Mouse (Mus musculus): ENCODE measurements around the gene Slc9b2. TPM values are rescaled to one million over a fixed set of nuclear protein-coding genes. Genes with fewer than 3 reads are reported as not detected.

Slc9b2 gene
- polyA plus RNA-seq (2015; fragmentation: Nextera tagmentation; extraction: Ambion mirVana): 2.4 and 2.5 TPM in 2 replicates

GRCm38 (mm10) chr3:135307411-135308259 lies at the start of gene Slc9b2:
TSS of gene Slc9b2 (plus strand) at chr3:135307700.
- WGBS: 15% methylated on average over 23 of the region's 28 CpGs
- H3K27me3 ChIP-seq (replicated peaks): 0 out of 2 replicates have a peak, but pooled peaks cover 3% of the 10 kb centered on the region
- ATAC-seq (ENCODE audit: low FRiP score): peak; percentile 89
- peak within 1 kb of the TSS; percentile 26; the same call in 1 of the 2 replicates for H3K9ac ChIP-seq (replicated peaks)
- H3K36me3 ChIP-seq: no peaks in the 10 kb centered on the region
- H3K4me1 ChIP-seq: peaks cover 10% of the 10 kb centered on the region
- H3K4me2 ChIP-seq: peak within 1 kb of the TSS; percentile 73
- H3K27ac ChIP-seq (replicated peaks): no peak within 1 kb of the TSS
- H3K9me3 ChIP-seq (replicated peaks): no peaks in the 10 kb centered on the region
- peak within 1 kb of the TSS; percentile 36 for H3K4me3 ChIP-seq (replicated peaks)

GRCm38 (mm10) chr3:135258919-135259318 lies 48.6 kb upstream of the Slc9b2 start:
- no peak for ATAC-seq (ENCODE audit: low FRiP score)
- Histone ChIP-seq H3K9ac (replicated peaks) (no peak overlapping the region), H3K4me3 (replicated peaks) (no peak overlapping the region), H3K36me3 (no peaks in the 10 kb centered on the region), H3K27ac (replicated peaks) (no peak overlapping the region), H3K27me3 (replicated peaks) (no peaks in the 10 kb centered on the region), H3K4me1 (no peaks in the 10 kb centered on the region), H3K9me3 (replicated peaks) (no peaks in the 10 kb centered on the region), H3K4me2 (no peak overlapping the region)
- 79% methylated on average over 10 of the region's 10 CpGs for WGBS

- no peak for ATAC-seq (ENCODE audit: low FRiP score)
- Histone ChIP-seq H3K4me1 (no peaks in the 10 kb centered on the region), H3K4me3 (replicated peaks) (no peak overlapping the region), H3K36me3 (no peaks in the 10 kb centered on the region), H3K9ac (replicated peaks) (no peak overlapping the region), H3K27me3 (replicated peaks) (no peaks in the 10 kb centered on the region), H3K4me2 (no peak overlapping the region), H3K9me3 (replicated peaks) (no peaks in the 10 kb centered on the region), H3K27ac (replicated peaks) (no peak overlapping the region)
- WGBS: 78% methylated on average over 7 of the region's 7 CpGs
Observed at GRCm38 (mm10) chr3:135260233-135260632, 47.3 kb upstream of the Slc9b2 start.

- no peak overlapping the region for H3K4me2 ChIP-seq
- H3K4me3 ChIP-seq (replicated peaks): no peak overlapping the region
- ATAC-seq (ENCODE audit: low FRiP score): no peak
- no peak overlapping the region for H3K9ac ChIP-seq (replicated peaks)
- WGBS: 84% methylated on average over 5 of the region's 5 CpGs
- H3K9me3 ChIP-seq (replicated peaks): no peaks in the 10 kb centered on the region
- no peaks in the 10 kb centered on the region for H3K4me1 ChIP-seq
- H3K27me3 ChIP-seq (replicated peaks): no peaks in the 10 kb centered on the region
- no peaks in the 10 kb centered on the region; the same call in 1 of the 2 replicates for H3K36me3 ChIP-seq
- no peak overlapping the region for H3K27ac ChIP-seq (replicated peaks)
Observed at GRCm38 (mm10) chr3:135268616-135269015, 38.9 kb upstream of the Slc9b2 start.

- H3K27ac ChIP-seq (replicated peaks): no peak overlapping the region
- no peak overlapping the region for H3K4me2 ChIP-seq
- H3K9me3 ChIP-seq (replicated peaks): no peaks in the 10 kb centered on the region
- H3K9ac ChIP-seq (replicated peaks): no peak overlapping the region
- no peak for ATAC-seq (ENCODE audit: low FRiP score)
- H3K27me3 ChIP-seq (replicated peaks): no peaks in the 10 kb centered on the region
- WGBS: 95% methylated on average over 10 of the region's 10 CpGs
- no peaks in the 10 kb centered on the region for H3K4me1 ChIP-seq
- H3K36me3 ChIP-seq: no peaks in the 10 kb centered on the region; the same call in 1 of the 2 replicates
- no peak overlapping the region for H3K4me3 ChIP-seq (replicated peaks)
Observed at GRCm38 (mm10) chr3:135269391-135269990, 38.0 kb upstream of the Slc9b2 start.

GRCm38 (mm10) chr3:135272627-135273026 lies 34.9 kb upstream of the Slc9b2 start:
- H3K9ac ChIP-seq (replicated peaks): no peak overlapping the region
- no peaks in the 10 kb centered on the region for H3K9me3 ChIP-seq (replicated peaks)
- no peaks in the 10 kb centered on the region for H3K27me3 ChIP-seq (replicated peaks)
- no peak overlapping the region for H3K4me2 ChIP-seq
- ATAC-seq (ENCODE audit: low FRiP score): no peak
- no peaks in the 10 kb centered on the region for H3K36me3 ChIP-seq
- no peak overlapping the region for H3K27ac ChIP-seq (replicated peaks)
- WGBS: 69% methylated on average over 12 of the region's 12 CpGs
- no peaks in the 10 kb centered on the region for H3K4me1 ChIP-seq
- no peak overlapping the region for H3K4me3 ChIP-seq (replicated peaks)

GRCm38 (mm10) chr3:135273047-135273446 lies 34.5 kb upstream of the Slc9b2 start:
- WGBS: 89% methylated on average over 13 of the region's 13 CpGs
- no peaks in the 10 kb centered on the region for H3K27me3 ChIP-seq (replicated peaks)
- H3K9me3 ChIP-seq (replicated peaks): no peaks in the 10 kb centered on the region
- H3K36me3 ChIP-seq: no peaks in the 10 kb centered on the region
- ATAC-seq (ENCODE audit: low FRiP score): no peak
- no peak overlapping the region for H3K4me2 ChIP-seq
- no peak overlapping the region for H3K4me3 ChIP-seq (replicated peaks)
- H3K9ac ChIP-seq (replicated peaks): no peak overlapping the region
- no peaks in the 10 kb centered on the region for H3K4me1 ChIP-seq
- no peak overlapping the region for H3K27ac ChIP-seq (replicated peaks)

GRCm38 (mm10) chr3:135280160-135280559 lies 27.3 kb upstream of the Slc9b2 start:
- 82% methylated on average over 4 of the region's 4 CpGs for WGBS
- peaks cover 6% of the 10 kb centered on the region for H3K4me1 ChIP-seq
- no peaks in the 10 kb centered on the region for H3K27me3 ChIP-seq (replicated peaks)
- no peaks in the 10 kb centered on the region for H3K9me3 ChIP-seq (replicated peaks)
- ATAC-seq (ENCODE audit: low FRiP score): peak; percentile 18; the same call in 1 of the 2 replicates
- no peak overlapping the region for H3K4me3 ChIP-seq (replicated peaks)
- H3K4me2 ChIP-seq: no peak overlapping the region
- H3K9ac ChIP-seq (replicated peaks): no peak overlapping the region
- no peak overlapping the region for H3K27ac ChIP-seq (replicated peaks)
- H3K36me3 ChIP-seq: no peaks in the 10 kb centered on the region

GRCm38 (mm10) chr3:135280669-135281415 lies 26.7 kb upstream of the Slc9b2 start, which contains the start of gene Bdh2:
TSS of gene Bdh2 (plus strand) at chr3:135281221.
- H3K9me3 ChIP-seq (replicated peaks): no peaks in the 10 kb centered on the region
- peak within 1 kb of the TSS; percentile 38 for H3K4me2 ChIP-seq
- H3K9ac ChIP-seq (replicated peaks): no peak within 1 kb of the TSS
- H3K27ac ChIP-seq (replicated peaks): no peak within 1 kb of the TSS; the same call in 1 of the 2 replicates
- no peaks in the 10 kb centered on the region for H3K27me3 ChIP-seq (replicated peaks)
- ATAC-seq (ENCODE audit: low FRiP score): peak; percentile 89
- 28% methylated on average over 14 of the region's 14 CpGs for WGBS
- H3K36me3 ChIP-seq: no peaks in the 10 kb centered on the region
- H3K4me1 ChIP-seq: peaks cover 6% of the 10 kb centered on the region
- H3K4me3 ChIP-seq (replicated peaks): no peak within 1 kb of the TSS

- Histone ChIP-seq H3K9ac (replicated peaks) (no peak overlapping the region), H3K9me3 (replicated peaks) (no peaks in the 10 kb centered on the region), H3K27me3 (replicated peaks) (no peaks in the 10 kb centered on the region), H3K4me1 (peaks cover 6% of the 10 kb centered on the region), H3K27ac (replicated peaks) (no peak overlapping the region), H3K4me2 (no peak overlapping the region), H3K4me3 (replicated peaks) (no peak overlapping the region), H3K36me3 (no peaks in the 10 kb centered on the region)
- ATAC-seq (ENCODE audit: low FRiP score): no peak
- 84% methylated on average over 8 of the region's 8 CpGs for WGBS
Observed at GRCm38 (mm10) chr3:135281701-135282100, 25.8 kb upstream of the Slc9b2 start.

- H3K36me3 ChIP-seq: no peaks in the 10 kb centered on the region
- no peak for ATAC-seq (ENCODE audit: low FRiP score)
- no peak overlapping the region for H3K4me3 ChIP-seq (replicated peaks)
- no peak overlapping the region for H3K4me2 ChIP-seq
- H3K27ac ChIP-seq (replicated peaks): no peak overlapping the region
- H3K9ac ChIP-seq (replicated peaks): no peak overlapping the region
- 91% methylated on average over 11 of the region's 11 CpGs for WGBS
- no peaks in the 10 kb centered on the region for H3K9me3 ChIP-seq (replicated peaks)
- H3K4me1 ChIP-seq: peaks cover 6% of the 10 kb centered on the region
- H3K27me3 ChIP-seq (replicated peaks): no peaks in the 10 kb centered on the region
Observed at GRCm38 (mm10) chr3:135285256-135285655, 22.2 kb upstream of the Slc9b2 start.

All from neural tube, embryonic 15.5 days (tissue).